In genomic region chr6:8258316-8258715, GRCm38 (mm10) we compare ENCODE assay signal across 8 mouse cellular contexts. TPM values are rescaled to one million over a fixed set of nuclear protein-coding genes. Genes with fewer than 3 reads are reported as not detected.
DNase-seq lines count a peak whose midpoint lies in the region; ATAC-seq and TF ChIP-seq lines count a peak whose summit lies in the region.

No protein-coding gene starts in this region.

- ATAC-seq in embryonic facial prominence, embryonic 11.5 days (replicated peaks; ENCODE audit: insufficient number of reproducible peaks, low FRiP score, low TSS enrichment, low read depth): no peak
- no peak for ATAC-seq in intestine, postnatal 0 days
- no peak for ATAC-seq in frontal cortex, adult (ENCODE audit: low TSS enrichment)

- DNase-seq in lung, adult 2 months: no peak
- no peak for DNase-seq in lung, postnatal 14 days
- no peak for DNase-seq in embryonic facial prominence, embryonic 11.5 days (ENCODE audit: low spot score)
- DNase-seq in kidney, postnatal 4 days: no peak
- no peak for DNase-seq in urinary bladder, adult 18-20 months (ENCODE audit: low spot score in 2 of 2)

- no peak for TF ChIP-seq POLR2A in lung, adult 2 months (IDR thresholded peaks at IDR 0.05; ENCODE audit: borderline replicate concordance, extremely low read depth, low read depth, low read length)
- no peak for TF ChIP-seq POLR2A in olfactory bulb, adult 2 months (IDR thresholded peaks at IDR 0.05; ENCODE audit: insufficient read depth, low read depth, low read length)

- H3K9ac ChIP-seq in embryonic facial prominence, embryonic 11.5 days (replicated peaks; ENCODE audit: low read length): peak overlapping the region; percentile 86
- peak overlapping the region; percentile 59 for H3K9ac ChIP-seq in intestine, postnatal 0 days (ENCODE audit: low read depth, low read length)

- H3K36me3 ChIP-seq in embryonic facial prominence, embryonic 11.5 days (replicated peaks; ENCODE audit: control insufficient read depth, insufficient read depth, low read depth, low read length): no peaks in the 10 kb centered on the region; the same call in 1 of the 2 replicates
- H3K36me3 ChIP-seq in intestine, postnatal 0 days (ENCODE audit: control insufficient read depth, insufficient read depth): 0 out of 2 replicates have a peak, but pooled peaks cover 7% of the 10 kb centered on the region

- peak overlapping the region; percentile 52 for H3K4me2 ChIP-seq in embryonic facial prominence, embryonic 11.5 days (ENCODE audit: low read depth, low read length)
- H3K4me2 ChIP-seq in intestine, postnatal 0 days (replicated peaks; ENCODE audit: low read depth): peak overlapping the region; percentile 63

- H3K27me3 ChIP-seq in embryonic facial prominence, embryonic 11.5 days (ENCODE audit: control insufficient read depth, insufficient read depth, low read length): no peaks in the 10 kb centered on the region
- H3K27me3 ChIP-seq in intestine, postnatal 0 days (replicated peaks; ENCODE audit: control insufficient read depth, insufficient read depth, low read length): no peaks in the 10 kb centered on the region

- WGBS in lung, adult 2 months: 5% methylated on average over 6 of the region's 6 CpGs
- 15% methylated on average over 6 of the region's 6 CpGs for WGBS in embryonic facial prominence, embryonic 11.5 days
- WGBS in intestine, postnatal 0 days: 5% methylated on average over 6 of the region's 6 CpGs
- WGBS in olfactory bulb, adult 2 months: 4% methylated on average over 6 of the region's 6 CpGs

- no peak overlapping the region for H3K27ac ChIP-seq in embryonic facial prominence, embryonic 11.5 days (replicated peaks; ENCODE audit: low read depth, low read length)
- no peak overlapping the region for H3K27ac ChIP-seq in intestine, postnatal 0 days (ENCODE audit: low read depth, low read length)
- peak overlapping the region; percentile 86; the same call in 1 of the 2 replicates for H3K27ac ChIP-seq in olfactory bulb, adult 2 months (ENCODE audit: insufficient read depth, low read depth, low read length)

- peak overlapping the region; percentile 99 for H3K4me3 ChIP-seq in lung, adult 2 months (replicated peaks; ENCODE audit: extremely low read depth, low read depth, low read length)
- peak overlapping the region; percentile 75 for H3K4me3 ChIP-seq in embryonic facial prominence, embryonic 11.5 days (ENCODE audit: low read depth, low read length)
- H3K4me3 ChIP-seq in intestine, postnatal 0 days (ENCODE audit: low read depth, low read length): peak overlapping the region; percentile 93
- H3K4me3 ChIP-seq in olfactory bulb, adult 2 months (ENCODE audit: insufficient read depth, low read depth, low read length): peak overlapping the region; percentile 99

- TF ChIP-seq CTCF in lung, adult 2 months (IDR thresholded peaks at IDR 0.05; ENCODE audit: insufficient read depth, low read length): no peak
- no peak for TF ChIP-seq CTCF in intestine, postnatal 0 days (IDR thresholded peaks at IDR 0.05; ENCODE audit: low read depth)
- TF ChIP-seq CTCF in olfactory bulb, adult 2 months (IDR thresholded peaks at IDR 0.05; ENCODE audit: insufficient read depth, low read depth, low read length): no peak

- no peaks in the 10 kb centered on the region for H3K9me3 ChIP-seq in embryonic facial prominence, embryonic 11.5 days (replicated peaks; ENCODE audit: control insufficient read depth, low read length)
- H3K9me3 ChIP-seq in intestine, postnatal 0 days (ENCODE audit: control insufficient read depth): no peaks in the 10 kb centered on the region

- H3K4me1 ChIP-seq in lung, adult 2 months (ENCODE audit: control insufficient read depth, insufficient read depth, low read length): no peaks in the 10 kb centered on the region; the same call in 1 of the 2 replicates
- no peaks in the 10 kb centered on the region for H3K4me1 ChIP-seq in embryonic facial prominence, embryonic 11.5 days (ENCODE audit: control insufficient read depth, insufficient read depth, low read length)
- H3K4me1 ChIP-seq in intestine, postnatal 0 days (replicated peaks; ENCODE audit: control insufficient read depth, insufficient read depth, low read length): no peaks in the 10 kb centered on the region
- H3K4me1 ChIP-seq in olfactory bulb, adult 2 months (ENCODE audit: control insufficient read depth, insufficient read depth, low read length): no peaks in the 10 kb centered on the region

RNA-seq across cellular contexts. Expression of gene Rpa3, which starts 0.7 kb away (rescaled TPM):
- 1.8 and 3.7 TPM in 2 replicates for polyA plus RNA-seq in lung, adult 2 months (2012; rRNA removed)
- polyA plus RNA-seq in embryonic facial prominence, embryonic 11.5 days (2014; fragmentation: Nextera tagmentation; extraction: Ambion mirVana): 208 and 228 TPM in 2 replicates
- 78.5 and 83.2 TPM in 2 replicates for polyA plus RNA-seq in intestine, postnatal 0 days (2015; fragmentation: Nextera tagmentation; extraction: Ambion mirVana)
- not detected in 2 replicates for polyA plus RNA-seq in olfactory bulb, adult 2 months (2012; ENCODE audit: insufficient read depth, insufficient read length, low replicate concordance, missing spikeins)

RNA-seq across cellular contexts. Expression of gene Umad1, which starts 0.8 kb away (rescaled TPM):
- 6.3 and 8.7 TPM in 2 replicates for polyA plus RNA-seq in lung, adult 2 months (2012; rRNA removed)
- polyA plus RNA-seq in embryonic facial prominence, embryonic 11.5 days (2014; fragmentation: Nextera tagmentation; extraction: Ambion mirVana): 19.7 and 22.6 TPM in 2 replicates
- 24.0 and 25.1 TPM in 2 replicates for polyA plus RNA-seq in intestine, postnatal 0 days (2015; fragmentation: Nextera tagmentation; extraction: Ambion mirVana)
- polyA plus RNA-seq in olfactory bulb, adult 2 months (2012; ENCODE audit: insufficient read depth, insufficient read length, low replicate concordance, missing spikeins): not detected in 2 replicates

RNA-seq across cellular contexts. Expression of gene Gm45062, which starts 0.9 kb away (rescaled TPM):
- 0.26 and 1.2 TPM in 2 replicates for polyA plus RNA-seq in lung, adult 2 months (2012; rRNA removed)
- 14.3 and 17.1 TPM in 2 replicates for polyA plus RNA-seq in embryonic facial prominence, embryonic 11.5 days (2014; fragmentation: Nextera tagmentation; extraction: Ambion mirVana)
- 0.30 and 0.75 TPM in 2 replicates for polyA plus RNA-seq in intestine, postnatal 0 days (2015; fragmentation: Nextera tagmentation; extraction: Ambion mirVana)
- 81.8 TPM in 1 of 2 replicates, not detected in the other for polyA plus RNA-seq in olfactory bulb, adult 2 months (2012; ENCODE audit: insufficient read depth, insufficient read length, low replicate concordance, missing spikeins)

RNA-seq across cellular contexts. Expression of gene Mios, which starts 49.3 kb away (rescaled TPM):
- polyA plus RNA-seq in lung, adult 2 months (2012; rRNA removed): 3.0 and 3.3 TPM in 2 replicates
- polyA plus RNA-seq in embryonic facial prominence, embryonic 11.5 days (2014; fragmentation: Nextera tagmentation; extraction: Ambion mirVana): 31.3 and 36.3 TPM in 2 replicates
- polyA plus RNA-seq in intestine, postnatal 0 days (2015; fragmentation: Nextera tagmentation; extraction: Ambion mirVana): 8.1 and 9.0 TPM in 2 replicates
- not detected in 2 replicates for polyA plus RNA-seq in olfactory bulb, adult 2 months (2012; ENCODE audit: insufficient read depth, insufficient read length, low replicate concordance, missing spikeins)
